Mouse (Mus musculus) heart, postnatal 0 days (tissue): Measurements from ENCODE around the gene Ntn5.

ENCODE experiments used
- CTCF ChIP-seq: IDR thresholded peaks from 2 replicates; pipeline ENCODE4 v1.5.1; 2016; ENCODE audit warnings: antibody characterized with exemption, control low read depth, low read depth
- EP300 ChIP-seq: IDR thresholded peaks from 2 replicates; pipeline ENCODE4 v1.6.1; 2016; ENCODE audit warnings: antibody characterized with exemption, low read depth

GRCm38 (mm10) chr7:45637710-45638109, 46.1 kb upstream of the Ntn5 start:
- no peak for TF ChIP-seq CTCF
- TF ChIP-seq EP300, result no peak
